Mouse (Mus musculus) testis, adult 2 months (tissue): ENCODE results near the gene Rap1b. TPM values are rescaled to one million over a fixed set of nuclear protein-coding genes. Genes with fewer than 3 reads are reported as not detected.

ENCODE experiments used
- H3K27ac ChIP-seq: fragments of 200-500 bp; 2 replicates; pipeline ENCODE4 v1.5.1; 2012; ENCODE audit warnings: low read depth, low read length; ENCODE audit not compliant: control insufficient read depth, insufficient read depth
- H3K27me3 ChIP-seq: fragments of 200-500 bp; 2 replicates; pipeline ENCODE4 v1.6.1; 2012; ENCODE audit warnings: mild to moderate bottlenecking, low read length, moderate library complexity; ENCODE audit not compliant: control insufficient read depth, insufficient read depth
- H3K36me3 ChIP-seq: fragments of 200-500 bp; 2 replicates; pipeline ENCODE4 v1.6.1; 2012; ENCODE audit warnings: mild to moderate bottlenecking, low read length; ENCODE audit not compliant: control insufficient read depth, insufficient read depth
- H3K4me1 ChIP-seq: fragments of 200-500 bp; 2 replicates; pipeline ENCODE4 v1.6.1; 2012; ENCODE audit warnings: low read length; ENCODE audit not compliant: control insufficient read depth, insufficient read depth
- H3K4me3 ChIP-seq: fragments of 200-500 bp; 2 replicates; pipeline ENCODE4 v1.5.1; 2012; ENCODE audit warnings: low read depth, mild to moderate bottlenecking, low read length, moderate library complexity, mixed read lengths; ENCODE audit not compliant: control insufficient read depth
- CTCF ChIP-seq: fragments of 200-500 bp; IDR thresholded peaks from 2 replicates; pipeline ENCODE4 v1.5.1; 2012; ENCODE audit warnings: low read depth, mild to moderate bottlenecking, inconsistent platforms, low read length, moderate library complexity; ENCODE audit not compliant: control insufficient read depth, insufficient read depth, insufficient replicate concordance
- POLR2A ChIP-seq: fragments of 200-500 bp; IDR thresholded peaks from 2 replicates; pipeline ENCODE4 v1.6.1; 2012; ENCODE audit warnings: low read depth, mild to moderate bottlenecking, inconsistent platforms, low read length, moderate library complexity; ENCODE audit not compliant: control insufficient read depth
- polyA plus RNA-seq: library from polyadenylated mRNA; depleted of rRNA; stranded (reverse); fragments of >200 nt; gene quantifications from 2 replicates; pipeline ENCODE4 v1.2.3, GENCODE M21; 2012

Gene Rap1b
- polyA plus RNA-seq, 1 experiment, result 13.8 TPM

GRCm38 (mm10) chr10:117835453-117835852, 10.4 kb downstream of the Rap1b start:
- Histone ChIP-seq H3K4me3 (no peak overlapping the region), H3K4me1 (no peaks in the 10 kb centered on the region), H3K27ac (no peak overlapping the region), H3K36me3 (no peaks in the 10 kb centered on the region), H3K27me3 (no peaks in the 10 kb centered on the region)
- TF ChIP-seq CTCF (no peak), POLR2A (no peak)

DNA sequence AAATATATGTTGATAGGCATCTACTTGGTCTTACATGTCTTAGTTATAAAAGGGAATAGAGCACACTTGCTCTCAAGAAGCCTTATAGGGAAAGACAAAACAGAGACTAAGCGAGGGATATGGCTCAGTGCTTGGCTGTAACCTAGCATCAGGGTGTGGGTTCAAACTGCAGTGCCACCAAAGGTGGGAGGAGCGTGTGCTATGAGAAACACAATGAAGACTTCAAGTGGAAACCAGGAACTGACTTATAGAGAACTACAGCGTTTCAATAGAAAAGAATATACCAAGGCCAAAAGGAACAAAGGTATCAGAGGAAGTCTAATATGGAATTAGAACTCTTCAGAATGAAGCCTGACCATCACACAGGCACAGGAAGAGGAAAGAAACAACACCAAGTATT, 15.0 kb downstream of the Rap1b start:
- TF ChIP-seq POLR2A, result no peak
- H3K4me3 ChIP-seq, result no peak overlapping the region
- H3K4me1 ChIP-seq, result peaks cover 14% of the 10 kb centered on the region
- no peaks in the 10 kb centered on the region for H3K36me3 ChIP-seq
- no peak overlapping the region for H3K27ac ChIP-seq
- H3K27me3 ChIP-seq, result no peaks in the 10 kb centered on the region

DNA sequence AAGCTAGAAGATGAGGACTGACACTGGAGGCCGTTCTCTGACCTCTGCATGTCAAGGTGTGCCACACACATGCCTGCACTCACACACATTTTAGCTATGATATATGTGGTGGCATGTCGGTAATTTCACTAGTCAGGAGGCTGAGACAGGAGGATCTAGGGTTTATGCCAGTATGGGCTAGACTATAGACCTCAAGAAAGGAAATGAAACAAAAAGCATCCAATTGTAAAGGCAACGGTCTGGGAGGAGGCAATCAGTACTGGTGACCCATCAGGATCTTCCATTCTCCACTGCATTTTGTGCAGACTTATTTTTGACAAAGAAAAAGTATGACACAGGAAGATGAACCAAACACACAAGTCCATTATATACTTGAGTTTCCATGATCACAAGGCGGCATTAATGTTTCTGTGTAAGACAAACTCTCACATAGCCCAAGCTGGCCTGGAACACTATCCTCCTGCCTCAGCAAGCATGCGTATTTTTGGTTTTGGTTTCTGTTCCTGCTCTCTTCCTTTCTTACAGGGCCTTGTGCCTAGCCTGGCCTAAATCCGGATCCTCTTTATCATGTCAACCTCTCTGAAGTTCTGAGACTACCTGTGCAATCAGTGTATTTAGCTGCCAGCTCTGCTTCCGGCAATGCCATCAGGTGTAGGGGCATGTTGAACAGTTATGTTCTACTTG, 16.2 kb downstream of the Rap1b start:
- Histone ChIP-seq H3K4me1 (peaks cover 14% of the 10 kb centered on the region), H3K36me3 (no peaks in the 10 kb centered on the region), H3K27me3 (no peaks in the 10 kb centered on the region), H3K27ac (no peak overlapping the region), H3K4me3 (no peak overlapping the region)
- TF ChIP-seq CTCF (no peak), POLR2A (no peak)

DNA sequence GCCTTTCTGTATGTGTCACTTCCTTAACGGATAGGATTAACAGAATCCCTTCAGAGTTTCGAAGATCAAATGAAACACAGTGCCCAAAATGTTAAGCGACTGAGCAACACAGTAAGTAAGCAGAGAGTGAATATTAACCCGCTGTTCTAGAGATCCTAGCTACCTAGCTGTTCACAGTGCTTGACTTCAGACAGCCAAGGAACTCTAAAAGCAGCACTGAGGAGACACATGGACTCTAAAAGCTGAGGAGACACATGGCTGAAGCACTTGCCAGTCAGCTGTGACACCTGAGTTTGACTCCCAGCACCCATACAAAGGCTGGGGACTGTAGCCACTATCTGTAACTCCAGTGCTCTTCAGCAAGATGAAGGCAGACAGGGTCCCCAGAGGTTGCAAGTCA, 16.8 kb downstream of the Rap1b start:
- Histone ChIP-seq H3K27me3 (no peaks in the 10 kb centered on the region), H3K4me1 (peaks cover 14% of the 10 kb centered on the region), H3K36me3 (no peaks in the 10 kb centered on the region), H3K27ac (no peak overlapping the region), H3K4me3 (no peak overlapping the region)
- TF ChIP-seq CTCF (no peak), POLR2A (no peak)

DNA sequence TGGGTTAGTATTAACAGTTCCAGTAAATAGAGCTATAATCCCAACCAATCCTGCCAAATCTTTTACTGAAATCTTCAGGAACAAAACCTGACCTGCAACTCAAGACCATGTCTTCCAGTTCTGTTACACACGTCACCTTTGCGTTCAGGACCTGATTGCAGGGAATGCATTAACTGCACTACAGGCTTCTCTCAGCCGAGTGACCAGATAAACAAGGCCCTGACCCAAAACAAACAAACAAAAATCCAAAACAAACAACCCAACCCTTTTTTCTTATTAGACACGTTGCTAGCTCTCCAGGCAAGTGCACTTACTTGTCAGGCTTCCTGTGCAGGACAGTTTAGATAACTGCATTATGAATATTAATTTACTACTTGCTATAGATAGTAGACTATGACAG, 17.3 kb downstream of the Rap1b start:
- Histone ChIP-seq H3K4me1 (peaks cover 14% of the 10 kb centered on the region), H3K4me3 (no peak overlapping the region), H3K27me3 (no peaks in the 10 kb centered on the region), H3K36me3 (no peaks in the 10 kb centered on the region), H3K27ac (no peak overlapping the region)
- no peak for TF ChIP-seq POLR2A
- no peak for TF ChIP-seq CTCF

- Histone ChIP-seq H3K36me3 (peaks cover 2% of the 10 kb centered on the region), H3K4me3 (no peak overlapping the region), H3K27me3 (no peaks in the 10 kb centered on the region), H3K4me1 (peaks cover 14% of the 10 kb centered on the region), H3K27ac (no peak overlapping the region)
- TF ChIP-seq POLR2A, result no peak
- no peak for TF ChIP-seq CTCF
Measured at GRCm38 (mm10) chr10:117824647-117825046, 21.2 kb downstream of the Rap1b start.

- peaks cover 14% of the 10 kb centered on the region for H3K4me1 ChIP-seq
- no peak overlapping the region for H3K4me3 ChIP-seq
- H3K27me3 ChIP-seq, result no peaks in the 10 kb centered on the region
- TF ChIP-seq CTCF (no peak), POLR2A (no peak)
- H3K27ac ChIP-seq, result no peak overlapping the region
- H3K36me3 ChIP-seq, result peaks cover 2% of the 10 kb centered on the region
Measured at GRCm38 (mm10) chr10:117824139-117824538, 21.7 kb downstream of the Rap1b start.

DNA sequence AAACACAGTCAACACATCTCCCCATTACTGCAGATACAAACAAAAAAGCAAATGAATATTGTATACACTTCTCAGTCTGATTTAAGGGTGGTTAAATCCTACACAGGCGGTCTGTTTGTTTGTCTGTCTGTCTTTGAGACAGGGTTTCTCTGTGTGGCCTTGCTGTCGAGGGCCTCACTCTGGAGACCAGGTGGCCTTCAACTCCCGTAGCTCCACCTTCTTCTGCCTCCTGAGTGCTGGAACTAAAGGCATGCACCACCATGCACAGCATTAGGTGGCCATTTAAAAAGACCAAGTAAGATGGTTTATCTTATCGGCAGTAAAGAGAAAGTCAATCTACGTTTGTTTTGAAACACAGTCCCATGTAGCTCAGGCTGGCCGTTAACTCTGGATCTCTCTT, 22.5 kb downstream of the Rap1b start:
- TF ChIP-seq CTCF, result no peak
- TF ChIP-seq POLR2A, result no peak
- Histone ChIP-seq H3K27me3 (no peaks in the 10 kb centered on the region), H3K36me3 (peaks cover 2% of the 10 kb centered on the region), H3K4me1 (peaks cover 14% of the 10 kb centered on the region), H3K27ac (no peak overlapping the region), H3K4me3 (no peak overlapping the region)
